Mouse (Mus musculus): ENCODE results near the gene Map10. TPM values are rescaled to one million over a fixed set of nuclear protein-coding genes. Genes with fewer than 3 reads are reported as not detected.

Map10 gene
- total and polyA plus RNA-seq, 3 experiments, result 1.3 to 6.7 (median 2.3) TPM

DNA sequence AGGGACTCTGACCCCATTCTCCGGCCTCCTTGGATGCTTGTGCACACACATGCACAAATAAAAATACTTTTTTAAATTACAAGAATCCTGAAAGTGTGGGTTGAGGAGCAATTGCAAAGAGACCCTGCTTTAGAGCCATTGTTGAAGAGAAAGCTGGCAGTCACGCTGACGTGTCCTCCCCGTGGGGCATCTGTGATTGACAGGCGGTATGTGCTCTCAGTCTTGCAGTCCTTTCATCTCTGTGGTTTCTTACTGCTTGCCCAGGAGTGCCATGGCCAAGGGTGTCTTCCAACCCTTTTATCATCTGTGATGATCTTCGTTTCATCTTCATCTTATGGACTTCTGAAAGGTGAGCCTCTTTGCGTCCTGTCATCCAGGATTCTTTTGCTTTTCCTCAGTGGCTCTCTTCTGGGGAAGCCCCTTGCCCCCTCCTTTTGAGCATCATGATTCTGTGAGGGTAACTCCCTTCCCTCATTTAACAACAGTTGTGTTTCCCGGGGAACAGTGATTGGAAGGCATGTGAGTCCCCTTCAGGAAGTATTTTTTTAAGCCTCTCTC is 11.3 kb downstream of the Map10 start (continued):
- TF ChIP-seq POLR2AphosphoS2 (IDR thresholded peaks at IDR 0.05; ENCODE audit: low read depth, low read length) (no peak), PAX5 (IDR thresholded peaks at IDR 0.05; ENCODE audit: low read length) (no peak), JUND (conservative IDR thresholded peaks at IDR 0.05; ENCODE audit: low read depth, low read length) (no peak), ZKSCAN1 (IDR thresholded peaks at IDR 0.05; ENCODE audit: borderline replicate concordance, low read depth, low read length) (no peak), TBP (conservative IDR thresholded peaks at IDR 0.05; ENCODE audit: low read depth, low read length) (no peak), GABPA (IDR thresholded peaks at IDR 0.05; ENCODE audit: insufficient replicate concordance, low read depth, low read length) (no peak), CHD1 (IDR thresholded peaks at IDR 0.05; ENCODE audit: low read depth, low read length) (no peak), ELF1 (IDR thresholded peaks at IDR 0.05; ENCODE audit: low read depth, low read length) (no peak)

DNA sequence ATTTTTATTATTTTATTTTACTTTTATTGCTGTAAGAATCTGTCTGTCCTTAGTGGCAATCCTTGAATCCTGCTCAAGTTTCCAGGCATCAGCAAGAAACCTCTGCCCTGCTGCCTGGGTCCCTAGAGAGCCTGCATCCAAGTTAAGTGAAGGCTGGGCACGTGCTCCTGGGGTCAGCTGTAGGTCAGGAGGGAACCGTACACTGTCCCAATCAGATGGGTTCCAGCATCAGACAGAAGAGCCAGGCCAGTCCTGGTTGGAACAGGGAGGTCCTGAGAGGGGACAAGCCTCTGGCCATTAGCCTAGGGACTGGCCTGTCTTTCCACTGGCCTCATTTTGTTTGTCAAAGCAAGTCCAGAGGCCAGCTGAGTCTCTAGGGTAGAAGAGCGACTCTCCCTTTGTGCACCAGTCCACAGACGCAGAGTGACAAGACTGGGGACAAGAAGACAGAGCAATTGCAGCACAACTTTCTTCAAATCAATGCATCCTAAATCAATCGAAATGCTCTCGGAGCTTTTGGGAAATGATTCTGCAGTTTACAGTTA is 15.7 kb downstream of the Map10 start:
- no peaks in the 10 kb centered on the region for H3K79me2 ChIP-seq (replicated peaks; ENCODE audit: control insufficient read depth, extremely low read depth, insufficient read depth, poor library complexity, severe bottlenecking)
- in situ Hi-C loops (cut with MboI; ENCODE audit: low pct_ligation_motif_present, low pct_unique_long_range_greater_than_20kb, low sequenced_read_pairs) (no loop called here), dilution Hi-C loops (cut with MboI; ENCODE audit: extremely low pct_ligation_motif_present, extremely low pct_unique_long_range_greater_than_20kb, low sequenced_read_pairs) (no loop called here)

DNA sequence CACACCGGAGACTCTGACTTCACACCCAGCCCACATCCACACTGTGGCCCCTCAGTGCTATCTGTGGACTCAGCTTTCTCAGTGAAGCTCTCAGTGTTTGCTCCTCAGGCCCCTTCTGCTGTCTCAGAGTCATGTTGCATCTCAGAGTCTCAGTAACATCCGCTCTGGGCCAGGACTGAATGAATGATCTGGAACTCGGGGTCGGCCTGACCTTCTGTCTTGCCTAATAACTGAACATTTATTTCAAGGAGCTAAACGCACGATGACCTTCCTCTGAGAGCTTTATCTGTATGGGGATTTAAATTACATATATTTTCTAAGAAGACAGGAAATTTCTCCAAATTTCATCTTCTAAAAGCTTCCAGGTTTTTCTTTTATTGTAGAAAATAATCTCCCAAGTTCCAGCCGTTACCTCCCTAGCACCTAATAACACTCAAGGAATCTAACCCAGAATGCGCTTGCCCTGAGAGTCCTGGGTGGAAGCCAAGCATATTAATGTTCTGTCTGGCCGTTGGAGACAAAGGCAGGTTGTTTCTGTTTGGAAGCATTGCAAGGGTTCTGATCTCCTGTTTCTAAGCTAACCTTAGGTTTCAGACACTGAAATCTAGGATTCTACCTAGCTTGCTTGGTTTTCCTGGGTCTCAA is 16.7 kb downstream of the Map10 start:
- peaks cover 2% of the 10 kb centered on the region for H3K9me3 ChIP-seq (replicated peaks; ENCODE audit: low read length)

More for the DNA sequence above, 15.7 kb downstream of the Map10 start:
- H3K36me3 ChIP-seq (replicated peaks in 1 of 2; ENCODE audit: control insufficient read depth in 1 of 2, insufficient read depth in 1 of 2, low read length in 1 of 2), result peaks cover 0 to 3% of the 10 kb centered on the region in 2 experiments
- H3K4me2 ChIP-seq (ENCODE audit: insufficient read depth, low read depth, poor library complexity, severe bottlenecking), result no peak overlapping the region
- H3K9me3 ChIP-seq (replicated peaks; ENCODE audit: low read length), result peaks cover 2% of the 10 kb centered on the region
- no peaks in the 10 kb centered on the region for H3K27me3 ChIP-seq (replicated peaks)
- no peak overlapping the region for H3K4me3 ChIP-seq (replicated peaks in 1 of 3; ENCODE audit: low read depth in 2 of 3, low read length in 2 of 3, poor library complexity in 1 of 3)
- TF ChIP-seq UBTF (IDR thresholded peaks at IDR 0.05; ENCODE audit: low read depth, low read length), result no peak
- TF ChIP-seq NRF1 (IDR thresholded peaks at IDR 0.05; ENCODE audit: low read depth, low read length), result no peak
- no peak for TF ChIP-seq NELFE (IDR thresholded peaks at IDR 0.05; ENCODE audit: low read depth, low read length)
- TF ChIP-seq CHD2 (IDR thresholded peaks at IDR 0.05; ENCODE audit: low read length), result no peak
- TF ChIP-seq ETS1 (conservative IDR thresholded peaks at IDR 0.05; ENCODE audit: low read depth, low read length), result no peak
- TF ChIP-seq MAZ (IDR thresholded peaks at IDR 0.05; ENCODE audit: low read depth, low read length), result no peak
- no peak overlapping the region for H3K9ac ChIP-seq (ENCODE audit: insufficient read depth, low read depth)
- no peak for DNase-seq (ENCODE audit: extremely low read depth)
- no peak overlapping the region for H3K27ac ChIP-seq (ENCODE audit: insufficient read depth, low read depth)
- H3K4me1 ChIP-seq (ENCODE audit: control insufficient read depth in 1 of 2, insufficient read depth in 2 of 2), result peaks cover 13 to 29% of the 10 kb centered on the region in 2 experiments

More for the DNA sequence above, 16.7 kb downstream of the Map10 start:
- H3K27me3 ChIP-seq (replicated peaks), result no peaks in the 10 kb centered on the region
- no peak overlapping the region for H3K4me2 ChIP-seq (ENCODE audit: insufficient read depth, low read depth, poor library complexity, severe bottlenecking)
- TF ChIP-seq ZMIZ1 (IDR thresholded peaks at IDR 0.05; ENCODE audit: low read depth, low read length) (no peak), POLR2AphosphoS2 (IDR thresholded peaks at IDR 0.05; ENCODE audit: low read depth, low read length) (no peak), MYC (IDR thresholded peaks at IDR 0.05; ENCODE audit: low read depth, low read length) (no peak), POLR2A (IDR thresholded peaks at IDR 0.05; ENCODE audit: low read depth, low read length) (no peak), TCF12 (IDR thresholded peaks at IDR 0.05; ENCODE audit: low read depth, low read length) (no peak), PAX5 (IDR thresholded peaks at IDR 0.05; ENCODE audit: low read length) (no peak), JUND (conservative IDR thresholded peaks at IDR 0.05; ENCODE audit: low read depth, low read length) (no peak), SIN3A (IDR thresholded peaks at IDR 0.05; ENCODE audit: low read length) (no peak), HCFC1 (IDR thresholded peaks at IDR 0.05; ENCODE audit: low read depth, low read length) (no peak), RAD21 (IDR thresholded peaks at IDR 0.05; ENCODE audit: low read depth, low read length) (no peak), JUN (IDR thresholded peaks at IDR 0.05; ENCODE audit: insufficient read depth, low read depth, low read length) (no peak), EP300 (IDR thresholded peaks at IDR 0.05; ENCODE audit: low read length) (no peak)
- H3K36me3 ChIP-seq (replicated peaks in 1 of 2; ENCODE audit: control insufficient read depth in 1 of 2, insufficient read depth in 1 of 2, low read length in 1 of 2), result peaks cover 0 to 3% of the 10 kb centered on the region in 2 experiments
- peaks cover 20 to 31% of the 10 kb centered on the region in 2 experiments for H3K4me1 ChIP-seq (ENCODE audit: control insufficient read depth in 1 of 2, insufficient read depth in 2 of 2)
- in situ Hi-C loops (cut with MboI; ENCODE audit: low pct_ligation_motif_present, low pct_unique_long_range_greater_than_20kb, low sequenced_read_pairs), result no loop called here
- dilution Hi-C loops (cut with MboI; ENCODE audit: extremely low pct_ligation_motif_present, extremely low pct_unique_long_range_greater_than_20kb, low sequenced_read_pairs), result no loop called here
- H3K27ac ChIP-seq (ENCODE audit: insufficient read depth, low read depth), result no peak overlapping the region
- no peak overlapping the region for H3K4me3 ChIP-seq (replicated peaks in 1 of 3; ENCODE audit: low read depth in 2 of 3, low read length in 2 of 3, poor library complexity in 1 of 3)
- H3K9ac ChIP-seq (ENCODE audit: insufficient read depth, low read depth), result no peak overlapping the region
- no peak for DNase-seq (ENCODE audit: extremely low read depth)
- no peaks in the 10 kb centered on the region for H3K79me2 ChIP-seq (replicated peaks; ENCODE audit: control insufficient read depth, extremely low read depth, insufficient read depth, poor library complexity, severe bottlenecking)

Data from CH12.LX (cell line).